Mouse (Mus musculus): ENCODE measurements around the gene Sept14. TPM values are rescaled to one million over a fixed set of nuclear protein-coding genes. Genes with fewer than 3 reads are reported as not detected.
"Not testable (repeated sequence)": the region's sequence is repeated elsewhere in the genome, so short reads cannot be mapped to it uniquely, and the experiment has no call there.

Gene Sept14
- polyA plus RNA-seq, 1 experiment from 2014 or later, result not detected

DNA sequence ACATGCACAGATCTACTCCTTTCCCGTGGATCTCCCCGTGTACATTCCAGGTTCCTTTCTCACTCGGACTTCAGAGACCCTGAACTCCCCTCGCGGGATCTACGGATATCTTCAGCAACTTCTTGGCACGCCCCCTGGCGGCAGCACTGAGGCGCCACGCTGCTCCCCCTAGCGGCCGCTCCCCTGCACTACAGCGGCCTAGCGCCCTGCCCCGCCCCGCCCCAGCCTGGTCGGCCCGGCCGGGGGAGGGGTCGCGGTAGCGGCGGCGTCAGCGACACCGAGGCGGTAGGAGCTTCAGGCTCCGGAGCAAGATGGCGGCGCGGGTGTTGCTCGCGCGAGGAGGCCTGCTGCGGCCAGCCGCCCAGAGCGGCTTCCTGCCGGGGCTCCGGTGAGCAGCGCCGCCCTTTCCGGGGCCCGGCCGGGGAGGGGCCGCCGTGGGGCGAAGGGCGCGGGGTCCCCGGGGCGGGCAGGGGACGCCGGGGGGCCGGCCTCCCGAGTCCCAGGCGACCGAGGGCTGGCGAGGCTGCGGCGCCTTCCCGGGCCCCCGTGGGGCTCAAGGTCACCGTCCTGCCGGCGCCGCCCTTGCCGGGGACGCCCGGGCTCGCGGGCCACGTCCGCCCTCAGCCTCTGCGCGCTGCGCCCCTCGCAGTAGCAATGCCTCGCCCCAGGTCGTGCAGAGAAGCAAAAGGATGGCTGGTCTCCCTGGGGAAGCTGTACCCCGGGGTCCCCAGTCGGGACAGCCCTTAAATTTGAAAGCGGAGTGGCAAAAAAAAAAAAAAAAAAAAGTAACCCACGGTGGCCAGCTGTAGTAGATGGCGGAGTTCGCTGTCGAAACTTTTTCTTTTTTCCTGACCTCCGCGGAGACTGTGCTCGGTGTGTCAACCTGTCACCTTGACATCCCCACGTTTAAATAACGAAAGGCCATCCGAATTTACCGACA lies 16.8 kb upstream of the Sept14 start, which contains the start of gene Nipsnap2:
TSS of gene Nipsnap2 (plus strand) at position 230 of the 940 bp plus-strand sequence.
- Histone ChIP-seq H3K27me3 (replicated peaks) (no peaks in the 10 kb centered on the region), H3K4me1 (replicated peaks) (peaks cover 40% of the 10 kb centered on the region), H3K9ac (peak within 1 kb of the TSS; percentile 92), H3K9me3 (replicated peaks) (no peaks in the 10 kb centered on the region), H3K4me2 (peak within 1 kb of the TSS; percentile 63), H3K4me3 (peak within 1 kb of the TSS; percentile 78), H3K27ac (ENCODE audit: poor library complexity, severe bottlenecking) (peak within 1 kb of the TSS; percentile 99), H3K36me3 (peaks cover 1% of the 10 kb centered on the region)
- peak; percentile 92 for ATAC-seq (ENCODE audit: insufficient number of reproducible peaks, low FRiP score)
- under 1% methylated on average over 86 of the region's 93 CpGs for WGBS

DNA sequence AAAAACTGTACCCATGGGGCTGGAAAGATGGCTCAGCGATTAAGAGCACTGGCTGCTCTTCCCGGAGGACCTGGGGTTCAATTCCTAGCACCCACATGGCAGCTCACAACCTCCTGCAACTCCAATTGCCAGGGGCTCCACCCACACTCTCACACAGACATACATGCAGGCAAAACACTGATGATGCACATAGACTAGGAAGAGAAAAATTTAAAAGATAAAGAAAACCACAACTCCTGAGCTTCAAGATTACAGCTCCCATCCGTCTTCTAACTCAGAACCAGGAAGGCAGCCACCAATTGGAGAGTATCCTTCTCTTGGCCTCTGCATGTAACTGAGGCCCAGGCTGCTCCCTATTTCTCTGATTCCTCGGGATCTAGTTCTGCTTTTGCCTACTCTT lies 16.0 kb upstream of the Sept14 start:
- peak overlapping the region; percentile 63 for H3K4me2 ChIP-seq
- peak overlapping the region; percentile 78 for H3K4me3 ChIP-seq
- no peaks in the 10 kb centered on the region for H3K27me3 ChIP-seq (replicated peaks)
- 46% methylated on average over 4 of the region's 4 CpGs for WGBS
- 0 out of 2 replicates have a peak, but pooled peaks have one; percentile 4 for ATAC-seq (ENCODE audit: insufficient number of reproducible peaks, low FRiP score)
- H3K36me3 ChIP-seq, result peaks cover 10% of the 10 kb centered on the region
- H3K4me1 ChIP-seq (replicated peaks), result peaks cover 32% of the 10 kb centered on the region
- peak overlapping the region; percentile 92 for H3K9ac ChIP-seq
- peak overlapping the region; percentile 99 for H3K27ac ChIP-seq (ENCODE audit: poor library complexity, severe bottlenecking)
- no peaks in the 10 kb centered on the region for H3K9me3 ChIP-seq (replicated peaks)

DNA sequence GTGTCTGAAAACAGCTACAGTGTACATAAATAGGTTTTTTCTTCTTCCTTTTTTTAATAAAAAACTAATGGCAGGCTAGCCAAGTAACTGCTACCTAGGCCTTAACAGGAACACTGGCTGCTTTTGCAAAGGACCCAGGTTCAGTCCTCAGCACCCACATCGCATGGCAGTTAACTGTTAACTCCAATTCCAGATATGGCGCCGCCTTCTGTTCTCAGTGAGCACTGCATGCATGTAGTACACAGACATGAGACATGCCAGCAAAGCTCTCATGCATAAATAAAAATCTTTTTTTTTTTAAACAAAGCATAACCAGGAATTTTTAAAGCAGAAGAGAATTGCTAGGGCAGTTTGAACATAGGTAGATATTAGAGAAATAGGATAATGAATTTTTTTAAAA lies 11.9 kb upstream of the Sept14 start:
- Histone ChIP-seq H3K4me2 (no peak overlapping the region), H3K4me1 (replicated peaks) (peaks cover 8% of the 10 kb centered on the region), H3K27ac (ENCODE audit: poor library complexity, severe bottlenecking) (no peak overlapping the region), H3K9me3 (replicated peaks) (no peaks in the 10 kb centered on the region), H3K36me3 (peaks cover 37% of the 10 kb centered on the region), H3K27me3 (replicated peaks) (no peaks in the 10 kb centered on the region), H3K9ac (no peak overlapping the region), H3K4me3 (no peak overlapping the region)
- 81% methylated on average over 3 of the region's 3 CpGs for WGBS
- ATAC-seq (ENCODE audit: insufficient number of reproducible peaks, low FRiP score), result no peak

DNA sequence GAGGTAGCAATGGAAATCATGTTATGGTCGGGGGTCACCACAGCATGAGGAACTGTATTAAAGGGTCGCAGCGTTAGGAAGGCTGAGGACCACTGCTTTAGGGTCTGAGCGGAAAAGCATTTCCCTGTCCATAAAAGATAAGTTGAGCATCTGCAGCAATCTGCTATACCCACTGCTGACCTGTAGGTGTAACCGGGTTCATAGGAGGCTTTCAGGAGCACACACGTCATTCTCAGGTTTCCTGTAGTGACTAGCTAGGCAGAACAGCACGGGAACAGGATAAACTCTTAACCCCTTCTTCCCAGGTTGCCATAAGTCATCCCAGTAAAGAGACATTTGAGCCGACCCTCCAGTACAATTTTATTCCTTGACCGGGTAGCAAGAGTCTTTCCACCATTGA lies 8.7 kb upstream of the Sept14 start:
- Histone ChIP-seq H3K27me3 (replicated peaks) (no peaks in the 10 kb centered on the region), H3K4me3 (no peak overlapping the region), H3K9ac (no peak overlapping the region), H3K9me3 (replicated peaks) (no peaks in the 10 kb centered on the region), H3K27ac (ENCODE audit: poor library complexity, severe bottlenecking) (no peak overlapping the region), H3K4me1 (replicated peaks) (peaks cover 8% of the 10 kb centered on the region), H3K4me2 (no peak overlapping the region), H3K36me3 (peaks cover 37% of the 10 kb centered on the region)
- WGBS, result 79% methylated on average over 9 of the region's 9 CpGs
- ATAC-seq (ENCODE audit: insufficient number of reproducible peaks, low FRiP score), result no peak

DNA sequence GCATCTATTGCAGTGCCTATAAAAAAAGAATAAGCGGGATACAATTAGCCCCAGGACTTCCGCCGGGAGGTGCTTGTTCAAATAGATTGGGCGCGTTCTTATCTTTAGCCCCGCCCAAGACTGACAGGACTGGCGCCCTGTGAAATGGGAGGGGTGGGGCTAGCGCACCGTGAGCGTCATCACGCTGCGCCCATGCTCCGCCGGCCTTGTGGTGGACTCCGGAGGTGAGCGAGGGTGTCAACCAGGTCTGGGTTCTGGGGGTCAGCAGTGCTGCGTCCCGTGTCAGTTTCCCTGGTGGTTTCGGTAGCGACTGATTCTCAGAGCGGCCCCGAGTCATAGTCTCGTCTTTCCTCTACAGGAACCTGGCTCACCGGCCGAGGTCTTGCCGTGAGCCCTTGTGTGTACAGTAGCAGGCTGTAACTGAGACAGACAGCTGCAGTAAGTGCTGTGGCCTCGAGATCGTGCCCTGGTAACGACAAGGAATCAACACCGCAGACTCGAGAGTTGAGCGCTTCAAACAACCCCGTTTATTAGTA lies 7.1 kb upstream of the Sept14 start, which contains the start of gene Mrps17:
TSS of gene Mrps17 (plus strand) at position 172 of the 536 bp plus-strand sequence.
- ATAC-seq (ENCODE audit: insufficient number of reproducible peaks, low FRiP score), result peak; percentile 98
- Histone ChIP-seq H3K36me3 (peaks cover 37% of the 10 kb centered on the region), H3K4me1 (replicated peaks) (peaks cover 8% of the 10 kb centered on the region), H3K27me3 (replicated peaks) (no peaks in the 10 kb centered on the region), H3K27ac (ENCODE audit: poor library complexity, severe bottlenecking) (0 out of 2 replicates have a peak within 1 kb of the TSS, but pooled peaks have one; percentile 10), H3K4me2 (peak within 1 kb of the TSS; percentile 74), H3K4me3 (peak within 1 kb of the TSS; percentile 74), H3K9me3 (replicated peaks) (no peaks in the 10 kb centered on the region), H3K9ac (peak within 1 kb of the TSS; percentile 84)
- WGBS, result under 1% methylated on average over 33 of the region's 33 CpGs

DNA sequence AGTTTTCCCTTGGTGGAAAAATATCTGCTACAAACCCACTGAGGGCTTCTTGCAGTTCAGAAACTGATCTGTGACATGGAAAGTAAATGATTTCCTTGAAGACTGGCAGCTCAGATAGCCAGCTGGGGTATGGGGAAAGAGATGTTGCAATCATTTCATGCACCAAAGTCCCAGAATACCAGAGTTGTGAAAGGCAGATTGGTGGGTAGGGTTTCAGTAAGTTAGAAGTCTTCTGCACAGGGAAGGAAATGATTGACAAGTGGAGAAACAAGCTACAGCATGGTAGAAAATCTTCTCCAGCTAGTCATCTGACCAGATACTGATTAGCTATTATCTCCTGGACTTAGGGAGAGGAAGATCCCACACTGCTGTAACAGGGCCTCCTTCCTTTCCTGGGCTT lies 4.9 kb downstream of the Sept14 start:
- H3K9ac ChIP-seq, result no peak overlapping the region

DNA sequence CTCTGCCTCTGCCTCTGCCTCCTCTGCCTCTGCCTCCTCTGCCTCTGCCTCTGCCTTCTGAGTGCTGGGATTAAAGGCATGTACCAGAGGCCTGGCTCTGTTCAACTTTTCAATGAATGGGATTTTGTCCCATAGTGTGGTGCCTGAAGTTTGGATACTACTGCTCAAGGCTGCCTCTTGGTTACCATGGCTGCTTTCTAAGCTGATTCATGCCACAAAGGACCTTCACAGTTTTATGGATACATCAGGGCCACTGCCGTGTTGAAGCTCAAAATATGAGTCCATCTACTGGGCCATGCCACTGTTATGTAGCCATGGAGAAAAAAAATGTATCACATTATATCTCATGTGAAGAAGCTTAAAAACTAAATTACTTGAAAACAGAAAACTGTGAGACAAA lies 6.6 kb downstream of the Sept14 start:
- Histone ChIP-seq H3K36me3 (no peaks in the 10 kb centered on the region), H3K4me3 (no peak overlapping the region), H3K27me3 (replicated peaks) (0 out of 2 replicates have a peak, but pooled peaks cover 8% of the 10 kb centered on the region), H3K9me3 (replicated peaks) (no peaks in the 10 kb centered on the region), H3K4me1 (replicated peaks) (no peaks in the 10 kb centered on the region), H3K9ac (no peak overlapping the region), H3K27ac (ENCODE audit: poor library complexity, severe bottlenecking) (no peak overlapping the region), H3K4me2 (no peak overlapping the region)
- ATAC-seq (ENCODE audit: insufficient number of reproducible peaks, low FRiP score), result no peak
- 79% methylated on average over 1 of the region's 1 CpGs for WGBS

More for the DNA sequence above, 4.9 kb downstream of the Sept14 start:
- Histone ChIP-seq H3K4me1 (replicated peaks) (no peaks in the 10 kb centered on the region), H3K4me2 (no peak overlapping the region), H3K9me3 (replicated peaks) (no peaks in the 10 kb centered on the region), H3K4me3 (no peak overlapping the region), H3K27ac (ENCODE audit: poor library complexity, severe bottlenecking) (no peak overlapping the region), H3K36me3 (no peaks in the 10 kb centered on the region), H3K27me3 (replicated peaks) (0 out of 2 replicates have a peak, but pooled peaks cover 8% of the 10 kb centered on the region)
- ATAC-seq (ENCODE audit: insufficient number of reproducible peaks, low FRiP score), result no peak

DNA sequence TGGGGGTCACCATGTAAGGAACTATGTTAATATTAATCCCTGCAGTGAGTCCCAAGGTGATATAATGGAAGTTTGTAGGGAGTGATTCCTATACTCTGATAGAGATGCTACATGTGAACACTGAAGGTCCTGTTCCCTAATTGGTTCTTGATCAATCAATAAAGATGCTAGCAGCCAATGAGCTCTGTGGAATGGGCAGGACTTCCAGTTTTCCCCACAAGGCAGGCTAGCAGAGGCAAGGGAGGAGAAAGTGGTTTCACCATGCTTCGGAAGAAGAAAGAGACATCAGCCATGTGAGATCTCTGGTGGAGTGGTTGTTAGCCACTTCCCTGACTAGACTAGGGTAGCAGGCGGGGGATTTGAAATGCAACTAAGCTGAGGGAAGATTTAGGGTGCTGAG lies 7.8 kb downstream of the Sept14 start:
- no peaks in the 10 kb centered on the region for H3K9me3 ChIP-seq (replicated peaks)
- WGBS, result 23% methylated on average over 2 of the region's 2 CpGs
- H3K27ac ChIP-seq (ENCODE audit: poor library complexity, severe bottlenecking), result no peak overlapping the region
- no peak for ATAC-seq (ENCODE audit: insufficient number of reproducible peaks, low FRiP score)
- no peak overlapping the region for H3K4me3 ChIP-seq
- H3K9ac ChIP-seq, result no peak overlapping the region
- H3K4me2 ChIP-seq, result peak overlapping the region; percentile 18
- no peaks in the 10 kb centered on the region for H3K36me3 ChIP-seq
- 0 out of 2 replicates have a peak, but pooled peaks cover 8% of the 10 kb centered on the region for H3K27me3 ChIP-seq (replicated peaks)
- H3K4me1 ChIP-seq (replicated peaks), result no peaks in the 10 kb centered on the region

DNA sequence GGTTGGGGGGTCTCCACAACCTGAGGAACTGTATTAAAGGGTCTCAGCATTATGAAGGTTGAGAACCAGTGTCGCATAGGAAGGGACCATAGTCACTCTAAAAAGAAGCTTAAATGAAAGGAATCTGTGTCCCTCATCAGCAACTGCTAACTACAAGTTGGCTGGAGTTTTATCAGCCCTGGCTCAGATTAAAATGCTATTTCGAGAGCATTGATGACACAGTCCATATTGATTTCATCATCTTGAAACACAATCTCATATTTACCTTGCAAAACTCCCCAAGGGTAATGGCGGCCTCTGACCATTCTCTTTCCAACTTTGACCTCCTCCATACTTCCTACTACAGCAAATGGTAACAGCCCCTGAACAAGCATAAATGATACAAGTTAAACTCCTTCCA lies 17.8 kb downstream of the Sept14 start:
- Histone ChIP-seq H3K27ac (ENCODE audit: poor library complexity, severe bottlenecking) (no peak overlapping the region), H3K4me3 (no peak overlapping the region), H3K27me3 (replicated peaks) (no peaks in the 10 kb centered on the region), H3K9ac (no peak overlapping the region), H3K9me3 (replicated peaks) (no peaks in the 10 kb centered on the region), H3K4me2 (no peak overlapping the region), H3K4me1 (replicated peaks) (no peaks in the 10 kb centered on the region), H3K36me3 (no peaks in the 10 kb centered on the region)
- ATAC-seq (ENCODE audit: insufficient number of reproducible peaks, low FRiP score), result no peak
- 77% methylated on average over 3 of the region's 3 CpGs for WGBS

DNA sequence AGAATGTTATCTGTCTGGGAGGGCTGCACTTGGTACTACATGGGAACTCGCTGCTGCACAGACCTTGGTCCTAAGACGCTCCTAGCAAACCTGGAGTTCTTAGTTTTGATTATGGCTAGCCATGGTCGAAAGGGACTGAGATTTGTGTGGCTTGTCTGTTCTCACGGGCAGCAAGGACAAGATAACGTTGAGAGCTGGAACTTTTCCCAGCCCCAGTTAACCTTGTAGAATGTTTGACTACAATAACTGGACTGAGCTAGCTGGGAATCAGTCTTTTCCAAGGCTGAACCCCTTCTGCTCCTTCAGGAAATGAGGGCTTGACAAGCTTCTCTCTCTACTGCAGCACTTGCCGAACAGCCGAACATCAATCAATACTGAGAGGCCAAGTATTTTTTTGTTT lies 20.7 kb downstream of the Sept14 start:
- Histone ChIP-seq H3K9me3 (replicated peaks) (no peaks in the 10 kb centered on the region), H3K4me3 (no peak overlapping the region), H3K4me1 (replicated peaks) (no peaks in the 10 kb centered on the region), H3K36me3 (no peaks in the 10 kb centered on the region), H3K27me3 (replicated peaks) (no peaks in the 10 kb centered on the region), H3K9ac (no peak overlapping the region), H3K27ac (ENCODE audit: poor library complexity, severe bottlenecking) (no peak overlapping the region), H3K4me2 (no peak overlapping the region)
- no peak for ATAC-seq (ENCODE audit: insufficient number of reproducible peaks, low FRiP score)
- WGBS, result 67% methylated on average over 7 of the region's 7 CpGs

DNA sequence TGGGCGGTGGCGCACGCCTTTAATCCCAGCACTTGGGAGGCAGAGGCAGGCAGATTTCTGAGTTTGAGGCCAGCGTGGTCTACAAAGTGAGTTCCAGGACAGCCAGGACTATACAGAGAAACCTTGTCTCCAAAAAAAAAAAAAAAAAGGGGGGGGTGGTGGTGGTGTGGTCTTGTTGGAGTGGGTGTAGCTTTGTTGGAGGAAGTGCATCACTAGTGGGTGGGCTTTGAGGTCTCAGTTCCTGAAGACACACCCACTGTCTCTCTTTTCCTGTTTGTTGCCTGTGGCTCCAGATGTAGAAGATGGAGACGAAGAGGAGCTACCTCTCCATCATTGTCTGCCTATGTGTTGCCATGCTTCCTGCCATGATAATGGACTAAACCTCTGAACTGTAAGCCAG lies 23.2 kb downstream of the Sept14 start:
- not testable (repeated sequence) for ATAC-seq (ENCODE audit: insufficient number of reproducible peaks, low FRiP score); H3K4me1 ChIP-seq (replicated peaks); H3K9ac ChIP-seq; H3K36me3 ChIP-seq; H3K27ac ChIP-seq (ENCODE audit: poor library complexity, severe bottlenecking); H3K9me3 ChIP-seq (replicated peaks); H3K4me2 ChIP-seq; H3K27me3 ChIP-seq (replicated peaks); H3K4me3 ChIP-seq
- 82% methylated on average over 5 of the region's 5 CpGs for WGBS
